Mouse (Mus musculus) thymus, postnatal 25 days (tissue): Measurements from ENCODE around the gene Cacng8.

Experiments
- DNase-seq: peaks from one replicate; pipeline ENCODE4 v3.0.0; 2022

The Cacng8 gene

DNA sequence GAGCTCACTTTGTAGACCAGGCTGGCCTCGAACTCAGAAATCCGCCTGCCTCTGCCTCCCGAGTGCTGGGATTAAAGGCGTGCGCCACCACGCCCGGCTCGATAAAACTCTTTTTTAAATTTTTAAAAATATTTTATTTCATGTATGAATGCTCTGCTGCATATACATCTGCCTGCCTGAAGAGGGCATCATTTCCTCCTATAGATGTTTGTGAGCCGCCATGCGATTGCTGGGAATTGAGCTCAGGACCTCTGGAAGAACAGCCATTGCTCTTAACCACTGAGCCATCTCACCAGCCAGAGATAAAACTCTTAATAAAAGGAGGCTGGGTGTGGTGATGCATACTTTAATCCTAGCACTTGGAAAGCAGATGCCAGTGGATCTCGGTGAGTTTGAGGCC lies 49.5 kb downstream of the Cacng8 start:
- no peak for DNase-seq

DNA sequence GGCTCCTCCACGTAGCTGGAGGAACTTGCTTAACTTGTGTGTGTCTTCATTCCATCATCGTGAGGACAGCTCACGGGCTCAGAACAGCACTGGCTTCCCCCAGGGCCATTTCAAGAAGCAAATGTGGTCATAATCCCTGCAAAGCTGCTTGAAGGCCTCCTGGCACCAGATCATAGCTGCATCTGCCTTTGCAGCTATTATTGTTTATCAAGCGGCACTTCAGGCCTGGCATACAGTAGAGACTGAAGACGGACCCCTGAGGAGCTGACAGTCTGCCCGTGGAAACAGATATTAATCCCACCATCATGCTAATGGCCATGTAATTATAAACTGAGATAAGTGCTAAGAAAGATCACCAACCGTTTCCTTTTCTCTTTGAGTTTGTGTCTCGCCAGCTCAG lies 50.0 kb downstream of the Cacng8 start:
- DNase-seq, result no peak

DNA sequence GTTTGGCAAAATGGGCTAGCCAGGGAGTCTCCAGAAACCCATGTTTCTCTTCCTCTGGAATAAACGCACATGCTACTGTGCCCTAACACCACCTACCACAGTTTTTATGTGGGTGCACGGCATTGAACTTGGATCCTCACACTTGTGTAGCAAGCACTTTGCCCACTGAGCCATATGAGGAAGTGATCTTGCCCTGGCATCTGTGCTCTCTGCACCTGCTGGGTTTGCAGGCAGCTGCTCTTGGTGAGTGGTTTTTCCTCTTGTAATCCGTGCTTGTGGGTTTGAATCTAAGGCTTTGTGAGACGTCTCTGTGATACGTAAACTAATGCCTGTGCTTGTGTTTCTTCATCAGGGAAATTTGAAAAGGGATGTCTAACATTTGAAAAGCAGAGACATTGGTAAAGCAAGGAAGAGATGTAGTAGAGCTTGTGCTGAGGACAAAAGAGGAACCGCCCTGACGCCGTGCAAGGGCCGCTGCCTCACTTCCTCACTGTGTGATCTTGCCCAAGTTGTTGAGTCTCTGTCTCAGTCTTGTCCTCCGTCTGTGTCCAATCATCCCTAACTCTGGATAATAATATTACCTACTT lies 52.1 kb downstream of the Cacng8 start:
- DNase-seq, result peak; percentile 39

DNA sequence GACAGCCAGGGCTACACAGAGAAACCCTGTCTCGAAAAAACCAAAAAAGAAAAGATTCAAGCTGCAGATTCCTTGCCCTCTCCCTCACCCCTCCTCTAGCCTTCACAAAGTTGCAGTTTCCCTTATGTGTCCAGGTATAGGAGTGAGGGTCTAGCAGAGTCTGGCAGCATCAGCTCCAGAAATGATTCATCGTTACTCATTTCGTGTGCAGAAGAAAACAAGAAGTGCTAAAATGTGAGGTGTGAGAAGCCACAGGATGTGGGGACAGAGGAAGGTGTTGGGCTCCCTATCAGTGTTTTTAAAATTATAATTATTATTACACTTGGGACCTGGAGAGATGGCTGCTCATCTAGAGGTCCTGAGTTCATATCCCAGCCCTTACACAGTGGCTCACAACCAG lies 54.2 kb downstream of the Cacng8 start:
- no peak for DNase-seq

DNA sequence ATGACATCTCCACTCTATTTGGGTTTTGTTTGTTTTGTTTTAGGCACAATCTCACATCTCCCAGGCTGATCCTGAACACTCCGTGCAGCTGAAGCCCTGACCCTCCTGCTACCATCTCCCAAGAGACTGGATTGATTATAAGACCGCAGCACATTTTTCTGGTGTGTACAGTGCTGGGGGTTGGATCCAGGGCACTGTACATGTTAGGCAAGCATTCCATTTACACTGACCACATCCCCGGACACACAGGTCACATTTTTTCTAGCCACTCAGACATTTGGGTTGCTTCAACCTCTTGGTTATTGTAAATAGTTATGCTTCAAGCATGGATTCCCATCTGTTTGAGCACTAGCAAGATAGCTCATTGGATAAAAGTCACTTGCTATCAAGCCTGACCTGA lies 56.1 kb downstream of the Cacng8 start:
- DNase-seq, result no peak

DNA sequence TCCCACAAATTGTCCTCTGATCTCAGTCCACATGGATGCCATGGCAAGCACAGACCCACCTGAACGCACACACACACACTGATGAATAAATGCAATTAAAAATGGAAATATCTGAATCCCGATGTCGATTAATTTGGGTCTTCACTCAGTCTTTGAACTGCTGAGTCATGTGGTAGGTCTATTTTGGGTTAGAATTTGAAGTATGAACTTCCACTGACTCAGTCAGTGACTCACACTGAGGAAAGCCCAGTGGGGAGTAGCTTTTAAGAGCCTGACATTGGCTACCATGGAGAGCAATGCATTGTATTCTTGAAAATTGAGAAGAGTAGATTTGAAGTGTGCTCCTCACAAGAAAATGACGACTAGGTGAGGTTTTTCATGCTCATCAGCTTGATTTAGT lies 56.5 kb downstream of the Cacng8 start:
- no peak for DNase-seq

DNA sequence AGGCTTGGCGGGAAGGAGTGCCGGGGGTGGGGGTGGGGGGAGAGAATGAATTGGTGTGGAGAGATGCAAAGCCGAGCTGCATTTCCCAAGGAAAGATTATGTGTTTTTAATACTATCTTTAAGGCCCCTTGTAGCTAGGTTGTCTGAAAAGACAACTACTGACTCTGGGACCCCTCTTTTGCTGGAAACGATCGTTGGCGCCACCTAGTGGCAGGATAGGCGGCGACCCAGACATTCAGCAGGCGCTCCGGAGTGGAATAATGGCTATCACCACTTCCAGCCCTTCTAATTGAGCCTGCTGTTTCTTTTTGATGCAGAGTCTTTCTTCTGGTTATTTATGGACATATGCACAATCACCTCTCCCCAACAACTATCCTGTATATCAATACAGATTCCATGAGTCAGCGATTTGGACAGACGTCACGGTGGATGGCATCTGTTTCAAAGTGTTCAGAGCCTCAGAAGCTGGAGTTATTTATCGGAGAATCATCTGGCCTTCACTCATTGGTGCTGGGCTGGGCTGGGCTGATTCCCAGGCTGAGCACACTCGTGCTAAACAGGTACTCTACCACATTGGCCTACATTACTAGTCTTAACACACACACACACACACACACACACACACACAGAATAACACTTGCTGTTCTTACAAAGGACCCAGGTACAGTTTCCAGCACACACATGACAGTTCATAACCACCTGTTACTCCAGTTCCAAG lies 58.4 kb downstream of the Cacng8 start:
- peak; percentile 73 for DNase-seq

DNA sequence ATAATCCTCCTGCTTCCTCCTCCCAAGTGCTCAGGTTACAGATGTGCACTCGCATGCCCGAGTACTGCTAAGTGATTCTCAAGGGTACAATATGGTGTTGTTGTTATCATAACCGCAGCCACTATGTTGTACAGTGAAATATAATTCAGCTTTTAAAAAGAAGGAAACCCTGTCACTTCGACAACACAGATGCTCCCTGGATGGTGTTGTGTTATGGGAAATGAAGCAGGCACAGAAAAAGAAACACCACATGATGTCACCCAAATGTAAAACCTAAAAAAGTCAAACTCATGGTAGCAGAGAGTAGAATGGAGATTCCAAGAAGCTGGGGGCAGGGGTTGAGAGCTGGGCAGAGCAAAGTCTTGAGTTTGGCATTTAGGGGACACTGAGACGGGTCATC lies 60.2 kb downstream of the Cacng8 start:
- no peak for DNase-seq

DNA sequence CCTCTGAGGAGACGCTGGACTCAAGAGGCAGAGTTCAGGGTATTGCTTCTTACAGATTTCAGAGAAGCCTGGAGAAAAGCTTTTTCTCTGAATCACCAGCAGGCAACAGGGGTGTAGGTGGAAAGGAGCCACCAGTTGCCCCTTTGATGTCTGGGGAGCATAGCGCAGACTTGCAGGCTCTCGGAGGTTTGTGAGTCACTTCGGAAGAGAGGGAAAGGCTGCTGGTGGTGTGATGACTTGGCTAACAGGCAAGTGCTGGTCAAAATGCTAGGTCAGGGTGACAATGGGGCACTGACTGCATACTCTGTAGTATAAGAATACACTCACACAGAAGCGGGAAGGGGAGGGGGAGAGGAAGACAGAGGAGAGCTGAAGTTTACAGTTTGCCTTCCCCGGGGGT lies 60.7 kb downstream of the Cacng8 start:
- DNase-seq, result no peak

DNA sequence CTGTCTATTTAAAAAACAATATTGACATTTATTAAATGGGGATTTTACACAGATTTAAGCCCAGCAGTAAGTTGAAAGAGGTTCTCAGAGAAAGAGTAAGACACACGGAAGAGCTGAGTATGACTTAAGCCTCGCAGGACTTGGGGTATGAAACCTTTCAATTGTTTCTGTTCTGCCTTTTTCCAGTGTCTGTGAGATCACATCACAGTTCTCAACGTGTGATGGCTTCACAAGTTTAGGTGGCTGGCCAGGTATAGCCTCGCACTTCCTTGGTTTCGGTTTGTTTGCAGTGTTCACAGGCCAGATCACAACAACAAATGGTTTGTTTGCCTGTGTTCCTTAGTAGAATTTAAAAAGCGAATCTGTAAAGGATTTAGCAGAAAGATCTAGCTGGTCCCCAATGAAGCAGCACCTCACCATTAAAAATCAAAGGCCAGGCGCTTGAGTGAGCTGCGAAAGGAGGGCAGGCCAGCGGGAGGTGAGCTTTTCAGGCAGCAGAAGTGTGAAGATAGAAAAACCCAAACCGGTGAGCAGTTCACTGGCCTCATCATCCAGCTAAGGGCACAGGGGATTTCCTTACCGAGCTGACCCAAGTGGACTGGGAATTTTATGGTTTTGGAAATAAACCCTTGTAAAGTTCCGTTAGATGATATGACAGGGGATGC lies 62.5 kb downstream of the Cacng8 start:
- DNase-seq, result no peak

DNA sequence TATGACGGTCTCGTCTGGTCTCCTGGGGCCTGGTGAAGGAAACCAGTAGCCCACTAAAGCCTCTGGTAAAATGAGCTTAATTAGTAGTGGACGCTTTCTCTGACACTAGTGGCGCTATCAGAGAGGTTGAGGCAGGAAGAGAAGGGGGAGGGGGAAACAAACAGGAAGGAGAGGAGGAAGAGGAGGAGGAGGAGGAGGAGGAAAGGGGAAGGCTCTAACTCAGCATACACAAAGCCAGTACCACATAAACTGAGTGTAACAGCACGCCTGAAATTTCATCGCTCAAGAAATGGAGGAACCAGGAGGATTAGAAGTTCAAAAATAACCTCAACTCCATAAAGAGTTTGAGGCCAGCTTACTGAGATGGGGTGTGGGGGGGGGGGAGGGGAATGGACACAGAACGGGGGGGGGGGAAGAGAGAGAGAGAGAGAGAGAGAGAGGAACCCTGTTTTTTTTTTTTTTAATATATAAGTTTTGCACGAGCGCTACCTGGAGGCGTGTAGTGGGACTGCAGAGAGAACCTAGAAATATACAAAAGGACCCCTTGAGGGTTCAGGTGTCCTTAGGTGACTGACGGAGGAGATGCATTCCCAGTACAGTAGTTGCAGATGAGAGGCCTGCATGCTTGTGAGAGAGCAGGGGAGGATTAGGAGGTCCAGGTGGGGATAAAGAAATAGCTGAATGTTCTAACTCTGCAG lies 63.2 kb downstream of the Cacng8 start:
- DNase-seq, result no peak

DNA sequence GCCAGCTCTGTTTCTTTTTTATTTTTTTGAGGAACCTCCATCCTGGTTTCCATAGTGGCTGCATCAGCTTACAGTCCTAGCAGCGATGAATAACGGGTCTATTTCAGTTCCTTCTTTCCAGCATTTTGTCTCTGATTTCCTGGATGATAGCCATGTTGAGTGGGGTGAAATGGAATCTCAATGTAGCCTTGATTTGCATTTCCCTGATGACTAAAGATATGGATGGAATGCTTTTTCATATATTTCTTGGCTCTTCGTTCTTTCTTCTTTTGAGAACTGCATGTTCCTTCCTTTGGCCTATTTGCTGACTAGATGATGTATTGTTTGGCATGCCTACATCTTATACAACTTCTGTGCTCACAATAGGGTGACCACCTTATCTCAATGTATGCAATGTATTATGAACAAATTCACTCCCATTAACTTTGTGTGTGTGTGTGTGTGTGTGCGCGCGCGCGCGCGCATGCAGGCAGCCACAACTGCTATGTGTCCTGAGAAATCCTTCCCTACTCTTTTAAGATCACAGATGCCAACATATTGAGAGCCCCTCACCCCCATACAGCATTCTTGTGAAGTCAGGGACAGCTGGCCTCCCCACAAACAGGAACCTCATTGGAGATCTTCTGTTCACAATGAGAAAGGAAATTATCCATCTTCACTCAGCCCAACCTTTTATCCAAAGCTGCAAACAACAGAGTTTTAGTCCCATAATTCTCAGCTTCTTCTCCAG lies 66.8 kb downstream of the Cacng8 start:
- DNase-seq, result no peak

DNA sequence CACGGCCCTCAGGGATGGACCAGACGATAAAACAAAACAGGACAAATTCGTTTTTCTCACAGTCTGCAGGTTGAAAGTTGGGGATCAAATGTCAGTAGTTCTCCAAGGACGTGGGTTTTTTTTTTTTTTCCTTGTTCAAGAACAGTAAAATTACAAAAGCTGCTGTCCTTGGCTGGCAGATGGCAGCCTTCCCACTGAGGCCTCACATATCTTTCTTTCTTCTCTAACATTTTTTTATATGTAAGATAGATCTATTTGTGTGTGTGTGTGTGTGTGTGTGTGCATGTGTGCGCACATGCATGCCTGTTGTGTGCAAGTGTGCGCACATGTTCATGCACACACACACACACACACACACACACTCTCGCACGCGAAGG lies 67.3 kb downstream of the Cacng8 start:
- DNase-seq, result no peak

DNA sequence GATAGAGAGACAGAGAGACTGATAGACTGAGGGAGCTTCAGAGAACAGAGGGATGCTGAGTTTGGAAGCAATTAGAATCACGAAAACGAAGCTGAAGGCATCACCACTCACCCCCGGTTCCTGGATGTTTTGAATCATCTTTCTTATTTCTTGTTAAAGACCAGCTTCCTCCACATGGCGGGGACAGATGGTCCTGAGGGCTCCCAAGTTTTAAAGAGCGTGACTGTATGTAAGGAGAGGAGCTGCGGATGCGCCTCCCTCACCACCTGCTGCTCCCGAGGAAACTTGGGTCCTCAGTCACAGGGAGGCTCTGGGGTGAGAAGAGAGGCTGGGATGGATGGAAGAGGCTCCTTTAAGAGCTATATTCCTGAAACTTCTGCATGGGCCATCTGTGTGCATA lies 69.8 kb downstream of the Cacng8 start:
- DNase-seq, result no peak

DNA sequence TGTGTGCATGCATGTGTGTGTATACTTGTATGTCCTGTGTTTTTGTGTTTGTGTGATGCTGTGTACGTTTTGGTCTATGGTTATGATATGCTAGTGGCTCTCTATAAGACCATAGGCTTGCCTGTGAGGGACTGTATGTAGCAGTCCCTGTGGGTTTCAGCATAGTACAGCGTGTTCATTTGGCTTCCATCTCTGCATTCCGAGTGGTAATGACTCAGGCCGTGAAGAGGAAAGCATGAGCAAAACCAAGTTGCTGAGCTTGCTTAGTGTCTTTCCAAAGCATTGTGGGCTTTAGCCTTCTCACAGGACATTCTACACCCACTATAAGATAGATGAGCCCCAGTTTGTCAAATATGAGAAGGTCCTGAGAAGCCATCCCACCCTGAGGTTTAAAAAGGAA lies 72.8 kb downstream of the Cacng8 start:
- DNase-seq, result no peak
